Mouse (Mus musculus) E14TG2a.4 (cell line): ENCODE measurements at regions not wholly inside any gene's neighbourhood (a gene's known extent, or its start where the extent isn't known, plus 50 kb on each side); places are given as distances from the start of the nearest gene placed in this dataset.
"Not testable (repeated sequence)": the region's sequence is repeated elsewhere in the genome, so short reads cannot be mapped to it uniquely, and the experiment has no call there.

ENCODE experiments used
- CTCF ChIP-seq: conservative IDR thresholded peaks from 2 replicates; pipeline ENCODE4 v1.5.1; 2014; ENCODE audit warnings: low read length
- NANOG ChIP-seq: IDR thresholded peaks from 2 replicates; pipeline ENCODE4 v1.6.1; 2014; ENCODE audit warnings: borderline replicate concordance, low read length, mixed read lengths
- POU5F1 ChIP-seq: IDR thresholded peaks from 2 replicates; pipeline ENCODE4 v1.6.1; 2014; ENCODE audit warnings: low read length, borderline replicate concordance

GRCm38 (mm10) chr6:70406290-70406689 is 385.7 kb downstream of the Rpia start:
- TF ChIP-seq CTCF, POU5F1, NANOG: not testable (repeated sequence)
